Mouse (Mus musculus) heart, embryonic 11.5 days (tissue): ENCODE data around the gene Eme1. TPM values are rescaled to one million over a fixed set of nuclear protein-coding genes. Genes with fewer than 3 reads are reported as not detected.

Experiments
- ATAC-seq: fragments of 200-750 bp; cut with Nextera tagmentation; replicated peaks from 2 replicates; pipeline ENCODE4 v1.8.0; 2017; ENCODE audit warnings: moderate library complexity; ENCODE audit not compliant: insufficient number of reproducible peaks, low FRiP score, low TSS enrichment
- H3K27ac ChIP-seq: fragments of 300-500 bp; sonication (generic); 2 replicates; pipeline ENCODE4 v1.5.1; 2014; ENCODE audit warnings: mild to moderate bottlenecking, low read depth, low read length
- H3K27me3 ChIP-seq: fragments of 300-500 bp; sonication (generic); 2 replicates; pipeline ENCODE4 v1.6.1; 2014; ENCODE audit warnings: mild to moderate bottlenecking, low read length, mixed read lengths; ENCODE audit not compliant: control insufficient read depth, insufficient read depth
- H3K36me3 ChIP-seq: fragments of 300-500 bp; sonication (generic); 2 replicates; pipeline ENCODE4 v1.6.1; 2014; ENCODE audit warnings: mild to moderate bottlenecking, low read length, moderate library complexity, mixed read lengths; ENCODE audit not compliant: control insufficient read depth, insufficient read depth
- H3K4me1 ChIP-seq: fragments of 300-500 bp; sonication (generic); 2 replicates; pipeline ENCODE4 v1.6.1; 2014; ENCODE audit warnings: low read length; ENCODE audit not compliant: control insufficient read depth, insufficient read depth
- H3K4me2 ChIP-seq: fragments of 300-500 bp; sonication (generic); 2 replicates; pipeline ENCODE4 v1.6.1; 2014; ENCODE audit warnings: mild to moderate bottlenecking, moderate library complexity
- H3K4me3 ChIP-seq: fragments of 300-500 bp; sonication (generic); 2 replicates; pipeline ENCODE4 v1.5.1; 2014; ENCODE audit warnings: low read depth, low read length
- H3K9ac ChIP-seq: fragments of 300-500 bp; sonication (generic); 2 replicates; pipeline ENCODE4 v1.6.1; 2014; ENCODE audit warnings: mild to moderate bottlenecking, low read depth, low read length, moderate library complexity
- H3K9me3 ChIP-seq: fragments of 300-500 bp; sonication (generic); replicated peaks from 2 replicates; pipeline ENCODE4 v1.6.1; 2016; ENCODE audit warnings: low read length; ENCODE audit not compliant: control insufficient read depth
- WGBS: fragments of 180-500 bp; shearing (Covaris S2); extraction: QIAGEN DNeasy Blood & Tissue Kit; methylation state at CpG from one replicate; pipeline ENCODE4 v1.1.7; 2014; ENCODE audit not compliant: insufficient replicate concordance; 5-methylcytosine and 5-hydroxymethylcytosine counted together
- polyA plus RNA-seq: library from polyadenylated mRNA; unstranded; fragments of >200 nt; fragmentation: Nextera tagmentation; extraction: Ambion mirVana; gene quantifications from 2 replicates; pipeline ENCODE4 v1.2.1, GENCODE M21; 2014

Eme1 gene
- polyA plus RNA-seq, 1 experiment from 2014 or later = 17.9 TPM

DNA sequence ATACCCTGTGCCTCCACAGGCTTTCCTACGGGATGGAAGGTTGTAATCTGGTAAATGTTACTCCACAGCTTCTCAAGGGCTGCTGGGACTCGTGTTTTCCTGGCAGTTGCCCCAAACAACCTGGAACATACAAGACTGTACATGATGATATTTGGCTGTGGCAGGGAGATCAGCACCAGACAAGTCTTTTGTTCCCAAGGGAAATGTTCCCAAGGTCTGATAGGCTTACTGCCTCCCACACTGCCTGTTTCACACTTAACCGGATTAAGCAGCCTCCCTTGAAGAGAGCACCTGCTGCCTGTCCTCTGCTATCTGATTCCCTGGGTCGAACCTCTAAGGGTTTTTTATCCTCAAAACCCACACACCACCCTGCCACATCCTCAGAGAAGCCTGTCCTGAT lies 38.3 kb downstream of the Eme1 start:
- no peak overlapping the region for H3K4me2 ChIP-seq
- no peak overlapping the region for H3K4me3 ChIP-seq
- H3K27me3 ChIP-seq = no peaks in the 10 kb centered on the region
- ATAC-seq = no peak
- no peaks in the 10 kb centered on the region for H3K4me1 ChIP-seq
- no peak overlapping the region for H3K9ac ChIP-seq
- WGBS = 14% methylated on average over 4 of the region's 4 CpGs
- no peaks in the 10 kb centered on the region for H3K9me3 ChIP-seq
- no peak overlapping the region for H3K27ac ChIP-seq
- H3K36me3 ChIP-seq = no peaks in the 10 kb centered on the region

- H3K4me3 ChIP-seq = no peak overlapping the region
- no peaks in the 10 kb centered on the region for H3K36me3 ChIP-seq
- no peak for ATAC-seq
- no peaks in the 10 kb centered on the region for H3K9me3 ChIP-seq
- no peak overlapping the region for H3K9ac ChIP-seq
- no peak overlapping the region for H3K4me2 ChIP-seq
- no peaks in the 10 kb centered on the region for H3K27me3 ChIP-seq
- no peak overlapping the region for H3K27ac ChIP-seq
- H3K4me1 ChIP-seq = no peaks in the 10 kb centered on the region
- 75% methylated on average over 4 of the region's 4 CpGs for WGBS
Measured at GRCm38 (mm10) chr11:94614603-94615002, 39.2 kb downstream of the Eme1 start.

GRCm38 (mm10) chr11:94610744-94611740 lies 42.7 kb downstream of the Eme1 start:
- WGBS = 67% methylated on average over 4 of the region's 4 CpGs
- H3K9me3 ChIP-seq = no peaks in the 10 kb centered on the region

DNA sequence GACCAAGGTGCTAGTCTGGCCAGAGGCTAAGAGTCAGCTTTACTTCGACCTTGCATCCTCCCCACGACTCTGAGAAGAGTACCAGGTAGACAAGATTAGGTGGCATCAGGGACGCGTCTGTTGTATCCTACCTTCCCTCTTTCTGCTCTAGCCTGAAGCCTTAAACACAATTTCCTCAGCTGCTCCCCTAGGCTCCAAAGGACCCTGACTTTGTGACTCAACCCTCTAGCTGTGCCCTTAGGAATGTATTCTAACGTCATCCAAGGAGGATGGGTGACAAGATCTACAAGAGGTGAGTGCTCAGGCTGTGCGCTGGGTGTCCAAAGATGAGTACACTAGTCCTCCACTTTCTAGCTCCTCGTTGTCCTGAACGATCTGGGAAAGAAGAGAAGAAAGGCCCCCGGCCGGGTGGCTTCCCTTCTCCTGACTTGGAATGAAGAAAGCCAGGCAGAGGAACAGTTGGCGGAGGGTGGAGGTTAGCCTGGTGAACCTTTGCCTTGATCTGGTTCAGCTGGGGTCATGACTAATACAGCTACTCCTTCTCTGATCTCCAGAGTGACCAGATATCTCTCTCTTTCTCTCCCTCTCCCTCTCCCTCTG lies 51.3 kb downstream of the Eme1 start:
- ATAC-seq = no peak
- Histone ChIP-seq H3K4me3 (peak overlapping the region; percentile 54), H3K36me3 (no peaks in the 10 kb centered on the region), H3K4me2 (peak overlapping the region; percentile 73), H3K9ac (peak overlapping the region; percentile 80; the same call in 1 of the 2 replicates), H3K9me3 (no peaks in the 10 kb centered on the region), H3K27ac (no peak overlapping the region), H3K27me3 (no peaks in the 10 kb centered on the region), H3K4me1 (peaks cover 9% of the 10 kb centered on the region; the same call in 1 of the 2 replicates)
- 58% methylated on average over 11 of the region's 11 CpGs for WGBS

More at GRCm38 (mm10) chr11:94610744-94611740, 42.7 kb downstream of the Eme1 start:
- no peak for ATAC-seq
- Histone ChIP-seq H3K27me3 (no peaks in the 10 kb centered on the region), H3K4me1 (no peaks in the 10 kb centered on the region), H3K4me2 (no peak overlapping the region), H3K36me3 (no peaks in the 10 kb centered on the region), H3K27ac (no peak overlapping the region), H3K4me3 (no peak overlapping the region), H3K9ac (no peak overlapping the region)

- under 1% methylated on average over 51 of the region's 52 CpGs for WGBS
- Histone ChIP-seq H3K9ac (peak within 1 kb of the TSS; percentile 80), H3K9me3 (no peaks in the 10 kb centered on the region), H3K4me2 (peak within 1 kb of the TSS; percentile 73), H3K4me1 (peaks cover 9% of the 10 kb centered on the region; the same call in 1 of the 2 replicates), H3K27me3 (no peaks in the 10 kb centered on the region), H3K36me3 (no peaks in the 10 kb centered on the region), H3K4me3 (peak within 1 kb of the TSS; percentile 54), H3K27ac (no peak within 1 kb of the TSS)
- ATAC-seq = peak; percentile 84
Measured at GRCm38 (mm10) chr11:94601321-94602281, 52.2 kb downstream of the Eme1 start, which contains the start of gene Acsf2. TSS of gene Acsf2 (minus strand) at chr11:94601871.

GRCm38 (mm10) chr11:94600447-94600846 lies 53.3 kb downstream of the Eme1 start:
- H3K4me3 ChIP-seq = no peak overlapping the region
- H3K4me2 ChIP-seq = no peak overlapping the region
- no peaks in the 10 kb centered on the region for H3K9me3 ChIP-seq
- ATAC-seq = no peak
- H3K27me3 ChIP-seq = no peaks in the 10 kb centered on the region
- WGBS = 79% methylated on average over 7 of the region's 7 CpGs
- H3K27ac ChIP-seq = no peak overlapping the region
- H3K9ac ChIP-seq = no peak overlapping the region
- H3K4me1 ChIP-seq = peaks cover 9% of the 10 kb centered on the region; the same call in 1 of the 2 replicates
- no peaks in the 10 kb centered on the region for H3K36me3 ChIP-seq

GRCm38 (mm10) chr11:94598437-94599120 lies 55.2 kb downstream of the Eme1 start:
- ATAC-seq = no peak
- no peak overlapping the region for H3K9ac ChIP-seq
- H3K4me3 ChIP-seq = no peak overlapping the region
- H3K4me2 ChIP-seq = no peak overlapping the region
- H3K36me3 ChIP-seq = no peaks in the 10 kb centered on the region
- WGBS = 74% methylated on average over 6 of the region's 6 CpGs
- H3K27me3 ChIP-seq = no peaks in the 10 kb centered on the region
- H3K9me3 ChIP-seq = no peaks in the 10 kb centered on the region
- no peak overlapping the region for H3K27ac ChIP-seq
- peaks cover 9% of the 10 kb centered on the region; the same call in 1 of the 2 replicates for H3K4me1 ChIP-seq
